Mouse (Mus musculus): Measurements from ENCODE around the gene Erp29. TPM values are rescaled to one million over a fixed set of nuclear protein-coding genes. Genes with fewer than 3 reads are reported as not detected.

Erp29 gene
- polyA plus RNA-seq, 1 experiment from 2014 or later: 111 TPM

GRCm38 (mm10) chr5:121469566-121469965, 17.3 kb upstream of the Erp29 start:
- 49% methylated on average over 3 of the region's 3 CpGs for WGBS
- Histone ChIP-seq H3K4me3 (ENCODE audit: low read depth, low read length) (no peak overlapping the region), H3K27ac (ENCODE audit: low read depth, low read length) (no peak overlapping the region), H3K9me3 (ENCODE audit: control insufficient read depth, low read length) (no peaks in the 10 kb centered on the region), H3K36me3 (ENCODE audit: control insufficient read depth, insufficient read depth, low read length) (no peaks in the 10 kb centered on the region), H3K4me2 (replicated peaks; ENCODE audit: low read depth, low read length) (no peak overlapping the region), H3K4me1 (replicated peaks; ENCODE audit: control insufficient read depth, insufficient read depth, low read length) (no peaks in the 10 kb centered on the region), H3K9ac (ENCODE audit: low read depth, low read length) (no peak overlapping the region), H3K27me3 (ENCODE audit: control insufficient read depth, insufficient read depth, low read length) (no peaks in the 10 kb centered on the region)
- ATAC-seq (ENCODE audit: low FRiP score): no peak
- no peak for DNase-seq (ENCODE audit: low spot score)

- Histone ChIP-seq H3K4me1 (replicated peaks; ENCODE audit: control insufficient read depth, insufficient read depth, low read length) (no peaks in the 10 kb centered on the region), H3K4me3 (ENCODE audit: low read depth, low read length) (no peak overlapping the region), H3K27ac (ENCODE audit: low read depth, low read length) (no peak overlapping the region), H3K9ac (ENCODE audit: low read depth, low read length) (no peak overlapping the region), H3K4me2 (replicated peaks; ENCODE audit: low read depth, low read length) (no peak overlapping the region), H3K36me3 (ENCODE audit: control insufficient read depth, insufficient read depth, low read length) (no peaks in the 10 kb centered on the region), H3K9me3 (ENCODE audit: control insufficient read depth, low read length) (no peaks in the 10 kb centered on the region), H3K27me3 (ENCODE audit: control insufficient read depth, insufficient read depth, low read length) (no peaks in the 10 kb centered on the region)
- ATAC-seq (ENCODE audit: low FRiP score) (no peak), DNase-seq (ENCODE audit: low spot score) (no peak)
- WGBS: 79% methylated on average over 5 of the region's 5 CpGs
Observed at GRCm38 (mm10) chr5:121463601-121464250, 11.4 kb upstream of the Erp29 start.

GRCm38 (mm10) chr5:121462967-121463366, 10.7 kb upstream of the Erp29 start:
- ATAC-seq (ENCODE audit: low FRiP score) (no peak), DNase-seq (ENCODE audit: low spot score) (no peak)
- Histone ChIP-seq H3K27ac (ENCODE audit: low read depth, low read length) (no peak overlapping the region), H3K4me1 (replicated peaks; ENCODE audit: control insufficient read depth, insufficient read depth, low read length) (no peaks in the 10 kb centered on the region), H3K4me3 (ENCODE audit: low read depth, low read length) (no peak overlapping the region), H3K9ac (ENCODE audit: low read depth, low read length) (no peak overlapping the region), H3K27me3 (ENCODE audit: control insufficient read depth, insufficient read depth, low read length) (no peaks in the 10 kb centered on the region), H3K36me3 (ENCODE audit: control insufficient read depth, insufficient read depth, low read length) (no peaks in the 10 kb centered on the region), H3K4me2 (replicated peaks; ENCODE audit: low read depth, low read length) (no peak overlapping the region), H3K9me3 (ENCODE audit: control insufficient read depth, low read length) (no peaks in the 10 kb centered on the region)
- WGBS: 60% methylated on average over 5 of the region's 5 CpGs

GRCm38 (mm10) chr5:121462171-121462502, 9.8 kb upstream of the Erp29 start:
- Histone ChIP-seq H3K4me3 (ENCODE audit: low read depth, low read length) (no peak overlapping the region), H3K27ac (ENCODE audit: low read depth, low read length) (no peak overlapping the region), H3K9ac (ENCODE audit: low read depth, low read length) (no peak overlapping the region), H3K4me2 (replicated peaks; ENCODE audit: low read depth, low read length) (no peak overlapping the region), H3K36me3 (ENCODE audit: control insufficient read depth, insufficient read depth, low read length) (no peaks in the 10 kb centered on the region), H3K4me1 (replicated peaks; ENCODE audit: control insufficient read depth, insufficient read depth, low read length) (no peaks in the 10 kb centered on the region), H3K9me3 (ENCODE audit: control insufficient read depth, low read length) (no peaks in the 10 kb centered on the region), H3K27me3 (ENCODE audit: control insufficient read depth, insufficient read depth, low read length) (no peaks in the 10 kb centered on the region)
- ATAC-seq (ENCODE audit: low FRiP score): no peak
- 19% methylated on average over 1 of the region's 1 CpGs for WGBS
- DNase-seq (ENCODE audit: low spot score): no peak

- WGBS: 64% methylated on average over 4 of the region's 4 CpGs
- no peak overlapping the region for H3K9ac ChIP-seq (ENCODE audit: low read depth, low read length)
Observed at GRCm38 (mm10) chr5:121461339-121462170, 9.2 kb upstream of the Erp29 start.

GRCm38 (mm10) chr5:121455510-121456265, 3.4 kb upstream of the Erp29 start:
- ATAC-seq (ENCODE audit: low FRiP score) (no peak), DNase-seq (ENCODE audit: low spot score) (no peak)
- Histone ChIP-seq H3K9ac (ENCODE audit: low read depth, low read length) (no peak overlapping the region), H3K27ac (ENCODE audit: low read depth, low read length) (no peak overlapping the region), H3K9me3 (ENCODE audit: control insufficient read depth, low read length) (no peaks in the 10 kb centered on the region), H3K4me1 (replicated peaks; ENCODE audit: control insufficient read depth, insufficient read depth, low read length) (peaks cover under 1% of the 10 kb centered on the region; the same call in 1 of the 2 replicates), H3K27me3 (ENCODE audit: control insufficient read depth, insufficient read depth, low read length) (no peaks in the 10 kb centered on the region), H3K36me3 (ENCODE audit: control insufficient read depth, insufficient read depth, low read length) (no peaks in the 10 kb centered on the region), H3K4me2 (replicated peaks; ENCODE audit: low read depth, low read length) (no peak overlapping the region), H3K4me3 (ENCODE audit: low read depth, low read length) (no peak overlapping the region)
- WGBS: 83% methylated on average over 9 of the region's 9 CpGs

More at GRCm38 (mm10) chr5:121461339-121462170, 9.2 kb upstream of the Erp29 start:
- H3K4me2 ChIP-seq (replicated peaks; ENCODE audit: low read depth, low read length): no peak overlapping the region
- no peak overlapping the region for H3K27ac ChIP-seq (ENCODE audit: low read depth, low read length)
- ATAC-seq (ENCODE audit: low FRiP score) (no peak), DNase-seq (ENCODE audit: low spot score) (no peak)
- H3K36me3 ChIP-seq (ENCODE audit: control insufficient read depth, insufficient read depth, low read length): no peaks in the 10 kb centered on the region
- H3K9me3 ChIP-seq (ENCODE audit: control insufficient read depth, low read length): no peaks in the 10 kb centered on the region
- H3K4me3 ChIP-seq (ENCODE audit: low read depth, low read length): no peak overlapping the region
- no peaks in the 10 kb centered on the region for H3K27me3 ChIP-seq (ENCODE audit: control insufficient read depth, insufficient read depth, low read length)
- H3K4me1 ChIP-seq (replicated peaks; ENCODE audit: control insufficient read depth, insufficient read depth, low read length): no peaks in the 10 kb centered on the region

- Histone ChIP-seq H3K9me3 (ENCODE audit: control insufficient read depth, low read length) (no peaks in the 10 kb centered on the region), H3K9ac (ENCODE audit: low read depth, low read length) (no peak overlapping the region), H3K27me3 (ENCODE audit: control insufficient read depth, insufficient read depth, low read length) (no peaks in the 10 kb centered on the region), H3K4me1 (replicated peaks; ENCODE audit: control insufficient read depth, insufficient read depth, low read length) (peaks cover 2% of the 10 kb centered on the region; the same call in 1 of the 2 replicates), H3K4me2 (replicated peaks; ENCODE audit: low read depth, low read length) (no peak overlapping the region), H3K4me3 (ENCODE audit: low read depth, low read length) (no peak overlapping the region), H3K27ac (ENCODE audit: low read depth, low read length) (no peak overlapping the region), H3K36me3 (ENCODE audit: control insufficient read depth, insufficient read depth, low read length) (no peaks in the 10 kb centered on the region)
- 87% methylated on average over 3 of the region's 3 CpGs for WGBS
- ATAC-seq (ENCODE audit: low FRiP score) (no peak), DNase-seq (ENCODE audit: low spot score) (no peak)
Observed at GRCm38 (mm10) chr5:121454503-121454782, 2.1 kb upstream of the Erp29 start.

GRCm38 (mm10) chr5:121453743-121454502, 1.6 kb upstream of the Erp29 start:
- H3K9ac ChIP-seq (ENCODE audit: low read depth, low read length): no peak overlapping the region
- H3K9me3 ChIP-seq (ENCODE audit: control insufficient read depth, low read length): no peaks in the 10 kb centered on the region
- WGBS: 93% methylated on average over 13 of the region's 13 CpGs
- DNase-seq (ENCODE audit: low spot score) (no peak), ATAC-seq (ENCODE audit: low FRiP score) (no peak)
- H3K4me3 ChIP-seq (ENCODE audit: low read depth, low read length): no peak overlapping the region
- peaks cover 2% of the 10 kb centered on the region; the same call in 1 of the 2 replicates for H3K4me1 ChIP-seq (replicated peaks; ENCODE audit: control insufficient read depth, insufficient read depth, low read length)
- no peaks in the 10 kb centered on the region for H3K27me3 ChIP-seq (ENCODE audit: control insufficient read depth, insufficient read depth, low read length)
- no peak overlapping the region for H3K27ac ChIP-seq (ENCODE audit: low read depth, low read length)
- no peaks in the 10 kb centered on the region for H3K36me3 ChIP-seq (ENCODE audit: control insufficient read depth, insufficient read depth, low read length)
- no peak overlapping the region for H3K4me2 ChIP-seq (replicated peaks; ENCODE audit: low read depth, low read length)
